Mouse (Mus musculus) bone marrow macrophage, adult 2 months (primary cell): ENCODE results near the gene Agap1. TPM values are rescaled to one million over a fixed set of nuclear protein-coding genes. Genes with fewer than 3 reads are reported as not detected.
A peak's percentile ranks its signal among the peaks of the same experiment; 100 is the strongest.

Experiments
- H3K27ac ChIP-seq: 2 replicates; pipeline ENCODE4 v1.5.1; 2012; ENCODE audit warnings: low read depth, low read length; ENCODE audit not compliant: insufficient read depth
- H3K4me1 ChIP-seq: 2 replicates; pipeline ENCODE4 v1.6.1; 2012; ENCODE audit warnings: low read length; ENCODE audit not compliant: control insufficient read depth, insufficient read depth
- H3K4me3 ChIP-seq: 2 replicates; pipeline ENCODE4 v1.5.1; 2012; ENCODE audit warnings: mild to moderate bottlenecking, low read length, moderate library complexity; ENCODE audit not compliant: insufficient read depth
- CTCF ChIP-seq: IDR thresholded peaks from 2 replicates; pipeline ENCODE4 v1.5.1; 2012; ENCODE audit warnings: low read depth, mild to moderate bottlenecking, low read length, moderate library complexity
- POLR2A ChIP-seq: IDR thresholded peaks from 2 replicates; pipeline ENCODE4 v1.6.1; 2012; ENCODE audit warnings: mild to moderate bottlenecking, low read depth, low read length, borderline replicate concordance
- polyA plus RNA-seq: library from polyadenylated mRNA; stranded (reverse); fragments of >200 nt; gene quantifications from 2 replicates; pipeline ENCODE4 v1.2.4, GENCODE M21; 2012; ENCODE audit not compliant: missing spikeins, insufficient read depth, insufficient read length

The Agap1 gene
- polyA plus RNA-seq, 1 experiment = 14.8 TPM

DNA sequence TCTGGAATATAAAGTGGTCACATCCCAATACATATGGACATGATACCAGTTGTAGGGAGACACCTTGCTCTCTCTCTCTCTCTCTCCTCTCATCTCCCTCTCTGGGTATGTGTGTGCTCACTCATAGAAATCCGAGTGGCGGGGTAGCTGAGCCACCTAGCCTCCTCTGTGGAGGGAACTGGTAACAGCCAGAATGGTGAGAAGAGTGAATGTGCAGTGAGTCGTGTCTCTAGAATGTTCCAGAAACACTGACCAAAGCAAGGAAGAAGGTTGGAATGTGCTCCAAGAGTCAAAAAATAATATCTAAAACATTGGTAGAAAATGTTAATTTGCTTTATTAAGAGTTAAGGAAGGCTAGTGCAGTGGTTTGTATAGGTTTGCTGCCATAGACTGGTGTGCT is 99.2 kb downstream of the Agap1 start:
- peaks cover 38% of the 10 kb centered on the region for H3K4me1 ChIP-seq
- no peak overlapping the region for H3K4me3 ChIP-seq
- no peak for TF ChIP-seq CTCF
- H3K27ac ChIP-seq = no peak overlapping the region

DNA sequence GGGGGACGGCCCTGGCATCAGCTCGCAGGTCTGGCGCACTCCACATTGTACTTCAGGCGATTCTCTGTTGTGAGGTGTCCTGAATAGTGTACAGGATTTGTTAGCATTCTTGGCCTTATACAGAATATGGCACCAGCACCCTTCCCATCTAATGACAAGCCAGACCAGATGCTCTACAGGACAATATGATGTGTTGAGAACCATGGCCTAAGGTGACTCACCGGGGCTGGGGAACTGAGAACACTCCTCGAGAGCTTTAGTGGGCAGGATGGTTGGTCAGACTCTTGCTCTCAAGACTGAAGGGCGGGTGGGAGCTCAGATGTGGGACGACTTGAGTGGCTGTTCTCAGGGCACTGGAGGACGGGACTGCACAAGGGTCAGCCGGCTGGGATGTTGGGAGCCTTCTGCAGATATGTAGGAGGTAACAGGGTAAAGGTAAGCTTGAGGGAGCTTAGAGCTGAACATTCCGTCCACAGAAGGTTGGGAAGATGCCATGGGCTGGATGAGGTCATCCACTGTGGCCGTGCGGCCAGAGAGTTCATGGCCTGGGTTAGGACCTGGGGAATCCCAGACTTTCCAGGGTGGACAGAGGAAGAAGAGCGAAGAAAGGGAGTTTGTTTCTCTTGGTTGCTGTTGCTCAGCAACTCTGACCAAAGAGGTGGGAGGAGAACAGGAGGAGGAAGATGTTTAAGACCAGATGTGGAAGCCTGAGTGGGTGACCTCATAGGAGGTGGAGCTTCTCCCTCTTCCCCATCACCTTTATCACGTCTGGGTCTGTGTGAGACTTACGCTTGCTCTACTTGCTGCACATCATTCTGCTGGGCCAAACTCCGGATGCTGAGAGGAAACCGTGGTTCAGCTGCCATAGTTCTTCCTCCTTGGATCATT is 100.6 kb downstream of the Agap1 start:
- Histone ChIP-seq H3K27ac (no peak overlapping the region), H3K4me1 (peaks cover 38% of the 10 kb centered on the region), H3K4me3 (no peak overlapping the region)
- no peak for TF ChIP-seq POLR2A
- no peak for TF ChIP-seq CTCF

DNA sequence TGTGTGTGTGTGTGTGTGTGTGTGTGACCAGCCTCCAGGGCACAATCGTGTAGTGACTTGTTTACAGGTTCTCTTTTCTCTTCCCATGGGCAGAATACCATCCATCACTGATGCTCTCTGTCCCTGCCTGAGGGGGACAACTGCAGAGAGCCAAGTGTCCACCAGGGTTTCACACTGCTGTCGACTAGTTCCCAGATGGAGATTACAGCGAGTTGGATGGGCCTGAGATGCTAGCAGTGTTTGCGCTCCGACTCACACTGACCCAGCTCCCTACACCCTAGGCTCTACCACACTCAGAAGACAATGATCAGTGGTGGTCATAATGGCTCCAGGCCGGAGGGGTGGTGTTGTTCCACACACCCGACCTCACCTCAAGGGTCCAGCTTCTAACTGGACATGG is 101.4 kb downstream of the Agap1 start:
- Histone ChIP-seq H3K4me1 (peaks cover 38% of the 10 kb centered on the region), H3K27ac (no peak overlapping the region)
- no peak for TF ChIP-seq POLR2A
- no peak for TF ChIP-seq CTCF

GRCm38 (mm10) chr1:89557401-89557800 is 102.8 kb downstream of the Agap1 start:
- H3K4me3 ChIP-seq = no peak overlapping the region
- TF ChIP-seq POLR2A (no peak), CTCF (no peak)

More for the DNA sequence above, 101.4 kb downstream of the Agap1 start:
- H3K4me3 ChIP-seq = no peak overlapping the region

GRCm38 (mm10) chr1:89558080-89558479 is 103.5 kb downstream of the Agap1 start:
- TF ChIP-seq CTCF (no peak), POLR2A (no peak)
- H3K27ac ChIP-seq = no peak overlapping the region
- H3K4me1 ChIP-seq = peaks cover 46% of the 10 kb centered on the region
- no peak overlapping the region for H3K4me3 ChIP-seq

More at GRCm38 (mm10) chr1:89557401-89557800, 102.8 kb downstream of the Agap1 start:
- Histone ChIP-seq H3K27ac (no peak overlapping the region), H3K4me1 (peaks cover 45% of the 10 kb centered on the region)

- Histone ChIP-seq H3K27ac (peak overlapping the region; percentile 57), H3K4me3 (no peak overlapping the region), H3K4me1 (peaks cover 44% of the 10 kb centered on the region)
- TF ChIP-seq POLR2A (no peak), CTCF (no peak)
These were observed 108.8 kb downstream of the Agap1 start for GRCm38 (mm10) chr1:89563399-89563798.

- TF ChIP-seq CTCF (no peak), POLR2A (no peak)
- peaks cover 73% of the 10 kb centered on the region for H3K4me1 ChIP-seq
- no peak overlapping the region for H3K4me3 ChIP-seq
- H3K27ac ChIP-seq = no peak overlapping the region
These were observed 112.2 kb downstream of the Agap1 start for GRCm38 (mm10) chr1:89566578-89567488.

- H3K27ac ChIP-seq = peak overlapping the region; percentile 82
- no peak for TF ChIP-seq CTCF
- TF ChIP-seq POLR2A = no peak
These were observed 114.2 kb downstream of the Agap1 start for GRCm38 (mm10) chr1:89568546-89569405.

More at GRCm38 (mm10) chr1:89568546-89569405, 114.2 kb downstream of the Agap1 start:
- Histone ChIP-seq H3K4me1 (peaks cover 56% of the 10 kb centered on the region), H3K4me3 (0 out of 2 replicates have a peak overlapping the region, but pooled peaks have one; percentile 0)
